Mouse (Mus musculus) cortical plate, adult 2 months (tissue): ENCODE data around the gene Hrh2.

ENCODE experiments used
- CTCF ChIP-seq: fragments of 200-500 bp; IDR thresholded peaks from 2 replicates; pipeline ENCODE4 v1.5.1; 2011; ENCODE audit warnings: mild to moderate bottlenecking, control low read depth, low read length; ENCODE audit not compliant: insufficient read depth; ENCODE audit errors: extremely low read depth
- POLR2A ChIP-seq: fragments of 200-500 bp; IDR thresholded peaks from 2 replicates; pipeline ENCODE4 v1.6.1; 2011; ENCODE audit warnings: mild to moderate bottlenecking, low read length, control low read depth; ENCODE audit not compliant: insufficient read depth; ENCODE audit errors: extremely low read depth

DNA sequence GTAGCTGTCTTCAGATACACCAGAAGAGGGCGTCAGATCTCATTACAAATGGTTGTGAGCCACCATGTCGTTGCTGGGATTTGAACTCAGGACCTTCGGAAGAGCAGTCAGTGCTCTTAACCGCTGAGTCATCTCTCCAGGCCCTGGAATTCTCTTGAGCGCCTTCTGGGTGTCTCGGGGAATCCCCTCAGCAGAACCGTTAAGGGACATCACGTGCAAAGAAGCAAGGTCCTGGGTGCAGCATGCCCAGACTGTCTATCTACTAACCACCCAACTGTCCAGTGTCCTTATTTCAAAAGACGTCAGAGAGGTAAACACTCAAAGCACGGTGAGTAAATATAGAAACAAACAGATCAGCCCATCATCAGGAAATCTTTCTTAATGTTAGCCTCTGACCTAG, 27.5 kb upstream of the Hrh2 start:
- TF ChIP-seq POLR2A (no peak), CTCF (no peak)
